Mouse (Mus musculus) heart, embryonic 16.5 days (tissue): ENCODE results near the gene Arhgap28. TPM values are rescaled to one million over a fixed set of nuclear protein-coding genes. Genes with fewer than 3 reads are reported as not detected.

Source experiments
- ATAC-seq: fragments of 200-750 bp; cut with Nextera tagmentation; replicated peaks from 2 replicates; pipeline ENCODE4 v1.8.0; 2017; ENCODE audit warnings: moderate number of reproducible peaks; ENCODE audit not compliant: insufficient read depth, low FRiP score; ENCODE audit errors: extremely low read depth
- H3K27ac ChIP-seq: fragments of 300-500 bp; sonication (generic); 2 replicates; pipeline ENCODE4 v1.5.1; 2014; ENCODE audit warnings: mild to moderate bottlenecking, low read length, control low read depth, moderate library complexity
- H3K27me3 ChIP-seq: fragments of 300-500 bp; sonication (generic); 2 replicates; pipeline ENCODE4 v1.6.1; 2014; ENCODE audit warnings: low read length, mixed read lengths; ENCODE audit not compliant: control insufficient read depth, insufficient read depth
- H3K36me3 ChIP-seq: fragments of 300-500 bp; sonication (generic); 2 replicates; pipeline ENCODE4 v1.6.1; 2014; ENCODE audit not compliant: control insufficient read depth, insufficient read depth
- H3K4me1 ChIP-seq: fragments of 300-500 bp; sonication (generic); 2 replicates; pipeline ENCODE4 v1.6.1; 2014; ENCODE audit warnings: low read length, mixed read lengths; ENCODE audit not compliant: control insufficient read depth, insufficient read depth
- H3K4me2 ChIP-seq: fragments of 300-500 bp; sonication (generic); 2 replicates; pipeline ENCODE4 v1.6.1; 2014; ENCODE audit warnings: low read depth, mild to moderate bottlenecking, control low read depth, low read length
- H3K4me3 ChIP-seq: fragments of 300-500 bp; sonication (generic); 2 replicates; pipeline ENCODE4 v1.5.1; 2014; ENCODE audit warnings: mild to moderate bottlenecking, control low read depth, low read length
- H3K9ac ChIP-seq: fragments of 300-500 bp; sonication (generic); 2 replicates; pipeline ENCODE4 v1.6.1; 2014; ENCODE audit warnings: low read length, control low read depth
- H3K9me3 ChIP-seq: fragments of 300-500 bp; sonication (generic); replicated peaks from 2 replicates; pipeline ENCODE4 v1.6.1; 2016; ENCODE audit warnings: low read length; ENCODE audit not compliant: control insufficient read depth
- WGBS: fragments of 180-500 bp; shearing (Covaris S2); extraction: QIAGEN DNeasy Blood & Tissue Kit; methylation state at CpG from one replicate; pipeline ENCODE4 v1.1.7; 2014; 5-methylcytosine and 5-hydroxymethylcytosine counted together
- polyA plus RNA-seq: library from polyadenylated mRNA; unstranded; fragments of >200 nt; fragmentation: Nextera tagmentation; extraction: Ambion mirVana; gene quantifications from 2 replicates; pipeline ENCODE4 v1.2.1, GENCODE M21; 2015

Gene Arhgap28
- polyA plus RNA-seq, 1 experiment from 2014 or later = 10.5 TPM

- no peak overlapping the region for H3K9ac ChIP-seq
- no peak overlapping the region for H3K27ac ChIP-seq
- no peaks in the 10 kb centered on the region for H3K4me1 ChIP-seq
- H3K36me3 ChIP-seq = no peaks in the 10 kb centered on the region
- 84% methylated on average over 3 of the region's 3 CpGs for WGBS
- H3K4me2 ChIP-seq = no peak overlapping the region
- no peak for ATAC-seq
- no peak overlapping the region for H3K4me3 ChIP-seq
- H3K9me3 ChIP-seq = no peaks in the 10 kb centered on the region
- H3K27me3 ChIP-seq = no peaks in the 10 kb centered on the region
Observed at GRCm38 (mm10) chr17:67930957-67931356, 73.0 kb downstream of the Arhgap28 start.

DNA sequence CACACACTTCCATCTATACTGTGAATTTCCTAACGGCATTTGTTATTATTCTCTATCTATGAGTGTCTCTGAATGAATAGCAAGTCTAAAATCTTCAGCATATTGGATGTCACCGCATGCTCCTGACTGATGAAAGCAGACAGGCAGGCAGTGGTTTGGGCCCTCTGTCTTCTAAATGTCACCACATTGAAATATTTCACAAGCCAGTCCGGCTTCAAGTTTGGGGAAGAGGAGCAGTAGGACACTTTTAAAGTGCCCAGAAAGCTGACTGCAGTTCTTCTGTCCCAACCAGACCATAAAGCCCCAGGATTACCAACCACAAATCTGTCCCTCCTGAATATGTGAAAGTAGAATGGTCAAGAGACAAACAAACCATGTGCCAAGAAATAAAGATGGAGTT, 73.5 kb downstream of the Arhgap28 start:
- Histone ChIP-seq H3K27ac (no peak overlapping the region), H3K9me3 (no peaks in the 10 kb centered on the region), H3K9ac (no peak overlapping the region), H3K36me3 (no peaks in the 10 kb centered on the region), H3K4me3 (no peak overlapping the region), H3K4me1 (no peaks in the 10 kb centered on the region), H3K27me3 (no peaks in the 10 kb centered on the region), H3K4me2 (no peak overlapping the region)
- ATAC-seq = no peak
- WGBS = 61% methylated on average over 3 of the region's 3 CpGs

DNA sequence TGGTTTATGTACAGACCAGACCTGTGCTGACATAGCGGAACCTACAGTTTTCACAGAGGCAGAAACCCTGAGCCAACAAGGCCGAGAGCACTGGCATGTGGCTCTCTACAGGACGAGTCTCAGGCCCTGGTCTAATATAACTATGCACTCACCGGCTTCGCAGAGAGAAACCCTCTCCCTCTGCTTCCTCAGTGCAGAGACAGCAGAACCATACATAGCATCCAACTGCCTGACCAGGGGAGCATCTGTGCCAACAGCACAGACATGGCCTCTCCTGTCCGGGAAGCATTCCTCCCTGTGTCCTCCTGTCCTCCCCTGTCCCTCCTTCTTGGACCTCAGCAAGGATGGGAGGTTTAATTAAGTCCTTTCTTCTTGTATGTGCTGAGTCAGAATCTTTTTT, 75.6 kb downstream of the Arhgap28 start:
- H3K9me3 ChIP-seq = no peaks in the 10 kb centered on the region
- 66% methylated on average over 6 of the region's 6 CpGs for WGBS
- H3K27ac ChIP-seq = no peak overlapping the region

GRCm38 (mm10) chr17:67927864-67928263, 76.1 kb downstream of the Arhgap28 start:
- Histone ChIP-seq H3K27me3 (no peaks in the 10 kb centered on the region), H3K9me3 (no peaks in the 10 kb centered on the region), H3K27ac (no peak overlapping the region), H3K4me1 (no peaks in the 10 kb centered on the region), H3K9ac (no peak overlapping the region), H3K4me2 (no peak overlapping the region), H3K4me3 (no peak overlapping the region), H3K36me3 (no peaks in the 10 kb centered on the region)
- WGBS = 72% methylated on average over 8 of the region's 8 CpGs
- no peak for ATAC-seq

More for the DNA sequence above, 75.6 kb downstream of the Arhgap28 start:
- H3K4me3 ChIP-seq = no peak overlapping the region
- H3K9ac ChIP-seq = no peak overlapping the region
- no peak overlapping the region for H3K4me2 ChIP-seq
- H3K36me3 ChIP-seq = no peaks in the 10 kb centered on the region
- ATAC-seq = no peak
- H3K4me1 ChIP-seq = no peaks in the 10 kb centered on the region
- no peaks in the 10 kb centered on the region for H3K27me3 ChIP-seq

GRCm38 (mm10) chr17:67919959-67920358, 84.0 kb downstream of the Arhgap28 start:
- no peaks in the 10 kb centered on the region for H3K27me3 ChIP-seq
- WGBS = 82% methylated on average over 7 of the region's 7 CpGs
- H3K4me1 ChIP-seq = no peaks in the 10 kb centered on the region
- no peak overlapping the region for H3K9ac ChIP-seq
- no peak overlapping the region for H3K4me3 ChIP-seq
- H3K36me3 ChIP-seq = no peaks in the 10 kb centered on the region
- H3K9me3 ChIP-seq = 0 out of 2 replicates have a peak, but pooled peaks cover 2% of the 10 kb centered on the region
- H3K27ac ChIP-seq = no peak overlapping the region
- no peak overlapping the region for H3K4me2 ChIP-seq
- ATAC-seq = no peak

GRCm38 (mm10) chr17:67918201-67918600, 85.7 kb downstream of the Arhgap28 start:
- Histone ChIP-seq H3K9me3 (0 out of 2 replicates have a peak, but pooled peaks cover 2% of the 10 kb centered on the region), H3K36me3 (no peaks in the 10 kb centered on the region), H3K4me2 (no peak overlapping the region), H3K4me1 (no peaks in the 10 kb centered on the region), H3K4me3 (no peak overlapping the region), H3K27me3 (no peaks in the 10 kb centered on the region), H3K9ac (no peak overlapping the region), H3K27ac (no peak overlapping the region)
- no peak for ATAC-seq
- 88% methylated on average over 7 of the region's 7 CpGs for WGBS

DNA sequence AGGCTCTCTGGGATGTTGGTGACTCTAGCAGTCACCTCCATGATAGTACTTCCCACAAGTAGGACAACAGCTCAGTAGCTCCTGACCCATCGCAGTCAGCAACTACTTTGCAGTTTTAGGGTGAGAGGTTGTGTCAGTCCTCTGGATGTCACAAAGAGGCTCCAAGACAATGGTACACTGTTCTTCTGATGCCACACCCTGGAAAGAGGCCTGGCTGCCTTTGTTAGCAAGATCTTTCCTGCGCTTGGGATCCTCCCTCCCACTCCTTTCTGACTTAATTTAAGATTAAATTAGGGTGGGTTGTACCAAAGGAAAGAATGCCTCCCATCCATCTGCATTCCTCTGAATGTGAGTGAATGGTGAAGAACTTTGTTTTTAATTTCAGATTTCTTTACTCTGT, 87.0 kb downstream of the Arhgap28 start:
- H3K4me2 ChIP-seq = no peak overlapping the region
- ATAC-seq = no peak

GRCm38 (mm10) chr17:67912640-67913039, 91.3 kb downstream of the Arhgap28 start:
- Histone ChIP-seq H3K9ac (no peak overlapping the region), H3K9me3 (0 out of 2 replicates have a peak, but pooled peaks cover 2% of the 10 kb centered on the region), H3K27me3 (no peaks in the 10 kb centered on the region), H3K36me3 (no peaks in the 10 kb centered on the region), H3K4me1 (no peaks in the 10 kb centered on the region), H3K27ac (no peak overlapping the region), H3K4me3 (no peak overlapping the region), H3K4me2 (no peak overlapping the region)
- ATAC-seq = no peak
- 56% methylated on average over 12 of the region's 12 CpGs for WGBS

More for the DNA sequence above, 87.0 kb downstream of the Arhgap28 start:
- Histone ChIP-seq H3K9ac (no peak overlapping the region), H3K27ac (no peak overlapping the region), H3K27me3 (no peaks in the 10 kb centered on the region), H3K4me3 (no peak overlapping the region), H3K4me1 (no peaks in the 10 kb centered on the region), H3K9me3 (0 out of 2 replicates have a peak, but pooled peaks cover 2% of the 10 kb centered on the region), H3K36me3 (no peaks in the 10 kb centered on the region)
- 73% methylated on average over 2 of the region's 2 CpGs for WGBS

- H3K4me1 ChIP-seq = no peaks in the 10 kb centered on the region
- no peak overlapping the region for H3K4me3 ChIP-seq
- 0 out of 2 replicates have a peak, but pooled peaks cover 2% of the 10 kb centered on the region for H3K9me3 ChIP-seq
- H3K36me3 ChIP-seq = no peaks in the 10 kb centered on the region
- no peak overlapping the region for H3K9ac ChIP-seq
- 64% methylated on average over 11 of the region's 11 CpGs for WGBS
- no peak for ATAC-seq
- H3K27ac ChIP-seq = no peak overlapping the region
- no peak overlapping the region for H3K4me2 ChIP-seq
- no peaks in the 10 kb centered on the region for H3K27me3 ChIP-seq
Observed at GRCm38 (mm10) chr17:67912051-67912450, 91.9 kb downstream of the Arhgap28 start.
